Mouse (Mus musculus) midbrain, embryonic 14.5 days (tissue): ENCODE data around the gene Faap24. TPM values are rescaled to one million over a fixed set of nuclear protein-coding genes. Genes with fewer than 3 reads are reported as not detected.

Source experiments
- ATAC-seq: fragments of 200-750 bp; cut with Nextera tagmentation; 2 replicates; pipeline ENCODE4 v1.8.0; 2017; ENCODE audit warnings: moderate number of reproducible peaks, moderate library complexity; ENCODE audit not compliant: low FRiP score, low TSS enrichment
- DNase-seq: peaks from one replicate; pipeline ENCODE4 v3.0.0-alpha.2; 2015
- H3K27ac ChIP-seq: fragments of 300-500 bp; sonication (generic); replicated peaks from 2 replicates; pipeline ENCODE4 v1.5.1; 2014; ENCODE audit warnings: mild to moderate bottlenecking, low read depth, low read length, moderate library complexity
- H3K27me3 ChIP-seq: fragments of 300-500 bp; sonication (generic); 2 replicates; pipeline ENCODE4 v1.6.1; 2014; ENCODE audit warnings: low read length, control low read depth, mixed read lengths; ENCODE audit not compliant: control insufficient read depth, insufficient read depth
- H3K36me3 ChIP-seq: fragments of 300-500 bp; sonication (generic); 2 replicates; pipeline ENCODE4 v1.6.1; 2014; ENCODE audit warnings: low read length, control low read depth; ENCODE audit not compliant: control insufficient read depth, insufficient read depth
- H3K4me1 ChIP-seq: fragments of 300-500 bp; sonication (generic); 2 replicates; pipeline ENCODE4 v1.6.1; 2014; ENCODE audit warnings: mild to moderate bottlenecking, antibody characterized with exemption, low read length, control low read depth; ENCODE audit not compliant: control insufficient read depth, insufficient read depth
- H3K4me2 ChIP-seq: fragments of 300-500 bp; sonication (generic); 2 replicates; pipeline ENCODE4 v1.6.1; 2014; ENCODE audit warnings: mild to moderate bottlenecking, low read length, moderate library complexity
- H3K4me3 ChIP-seq: fragments of 300-500 bp; sonication (generic); replicated peaks from 2 replicates; pipeline ENCODE4 v1.5.1; 2014; ENCODE audit warnings: low read depth, low read length
- H3K9ac ChIP-seq: fragments of 300-500 bp; sonication (generic); replicated peaks from 2 replicates; pipeline ENCODE4 v1.6.1; 2014; ENCODE audit warnings: mild to moderate bottlenecking, low read length, moderate library complexity
- H3K9me3 ChIP-seq: fragments of 300-500 bp; sonication (generic); 2 replicates; pipeline ENCODE4 v1.6.1; 2016; ENCODE audit warnings: low read length, control low read depth, mixed read lengths; ENCODE audit not compliant: control insufficient read depth
- WGBS: fragments of 180-500 bp; shearing (Covaris S2); extraction: QIAGEN DNeasy Blood & Tissue Kit; methylation state at CpG from one replicate; pipeline ENCODE4 v1.1.7; 2014; 5-methylcytosine and 5-hydroxymethylcytosine counted together
- polyA plus RNA-seq: library from polyadenylated mRNA; unstranded; fragments of >200 nt; fragmentation: Nextera tagmentation; extraction: Ambion mirVana; gene quantifications from 2 replicates; pipeline ENCODE4 v1.2.1, GENCODE M21; 2014

Faap24 gene
- polyA plus RNA-seq, 1 experiment from 2014 or later: 19.1 TPM

DNA sequence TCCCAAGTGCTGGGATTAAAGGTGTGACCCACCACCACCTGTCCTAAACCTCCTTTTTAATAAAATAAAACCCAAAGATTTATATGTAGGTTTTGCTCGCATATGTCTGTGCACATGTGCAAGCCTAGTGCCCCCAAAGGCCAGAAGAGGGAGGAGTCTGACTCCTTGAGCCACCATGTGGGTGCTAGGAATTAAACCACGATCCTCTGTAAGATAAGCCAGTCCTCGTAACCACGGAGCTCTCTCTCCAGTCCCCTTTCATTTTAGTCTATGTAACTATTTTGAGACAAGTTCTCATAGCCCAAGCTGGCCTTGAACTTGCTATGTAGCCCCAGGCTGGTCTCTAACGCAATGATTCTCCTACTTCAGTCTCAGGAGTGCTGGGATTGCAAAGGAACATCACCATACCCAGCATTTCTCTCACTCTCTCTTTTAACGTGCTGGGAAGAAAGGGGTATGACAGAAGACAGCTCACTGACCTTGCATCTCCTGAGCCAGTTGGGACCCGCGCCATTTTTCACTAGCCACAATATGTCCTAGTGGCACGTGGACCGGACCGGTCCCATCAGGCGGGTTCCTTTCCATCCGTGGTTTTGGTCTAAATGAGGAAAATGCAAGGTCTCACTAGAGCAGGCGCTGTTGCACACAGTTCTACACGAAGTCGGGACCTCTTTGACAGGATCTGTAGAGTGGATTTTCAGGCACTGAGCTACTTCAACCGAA lies 741 bp downstream of the Faap24 start:
- peaks cover 16% of the 10 kb centered on the region for H3K4me1 ChIP-seq
- H3K4me2 ChIP-seq: peak overlapping the region; percentile 70
- peak overlapping the region; percentile 42 for H3K9ac ChIP-seq
- no peak for ATAC-seq
- whole genome bisulfite sequencing: 16% methylated on average over 17 of the region's 17 CpGs
- H3K27me3 ChIP-seq: no peaks in the 10 kb centered on the region
- H3K9me3 ChIP-seq: no peaks in the 10 kb centered on the region
- peak; percentile 10 for DNase-seq
- H3K4me3 ChIP-seq: peak overlapping the region; percentile 53
- H3K36me3 ChIP-seq: peaks cover 24% of the 10 kb centered on the region
- H3K27ac ChIP-seq: no peak overlapping the region

GRCm38 (mm10) chr7:35392935-35393334 lies 3.7 kb downstream of the Faap24 start:
- WGBS: 67% methylated on average over 5 of the region's 5 CpGs
- no peak overlapping the region for H3K9ac ChIP-seq
- H3K4me2 ChIP-seq: no peak overlapping the region
- peaks cover 13% of the 10 kb centered on the region for H3K36me3 ChIP-seq
- ATAC-seq (no peak), DNase-seq (peak; percentile 40)
- peaks cover 15% of the 10 kb centered on the region for H3K4me1 ChIP-seq
- H3K9me3 ChIP-seq: no peaks in the 10 kb centered on the region
- H3K27ac ChIP-seq: no peak overlapping the region
- H3K4me3 ChIP-seq: no peak overlapping the region
- H3K27me3 ChIP-seq: no peaks in the 10 kb centered on the region

DNA sequence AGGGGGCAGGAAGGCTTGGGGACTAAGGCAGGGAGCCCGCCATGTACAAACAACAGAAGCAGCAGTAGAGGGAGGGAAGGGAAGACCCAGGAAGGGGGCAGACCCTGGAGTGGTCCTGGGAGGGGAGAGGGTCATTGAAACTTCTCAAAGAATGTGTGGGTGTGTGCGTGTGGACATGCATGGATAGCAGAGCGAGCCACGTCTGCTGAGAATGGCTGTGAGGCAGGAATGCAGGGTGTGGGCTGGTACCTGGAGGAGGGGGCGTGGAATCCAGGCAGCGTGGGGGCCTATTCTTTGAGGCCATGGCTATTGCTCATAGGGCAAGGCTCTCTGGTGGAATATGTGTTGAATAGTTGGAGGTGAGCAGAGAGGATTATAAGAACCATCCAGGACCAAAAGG lies 7.9 kb downstream of the Faap24 start:
- 70% methylated on average over 6 of the region's 6 CpGs for WGBS
- no peak for ATAC-seq
- no peak overlapping the region for H3K9ac ChIP-seq

DNA sequence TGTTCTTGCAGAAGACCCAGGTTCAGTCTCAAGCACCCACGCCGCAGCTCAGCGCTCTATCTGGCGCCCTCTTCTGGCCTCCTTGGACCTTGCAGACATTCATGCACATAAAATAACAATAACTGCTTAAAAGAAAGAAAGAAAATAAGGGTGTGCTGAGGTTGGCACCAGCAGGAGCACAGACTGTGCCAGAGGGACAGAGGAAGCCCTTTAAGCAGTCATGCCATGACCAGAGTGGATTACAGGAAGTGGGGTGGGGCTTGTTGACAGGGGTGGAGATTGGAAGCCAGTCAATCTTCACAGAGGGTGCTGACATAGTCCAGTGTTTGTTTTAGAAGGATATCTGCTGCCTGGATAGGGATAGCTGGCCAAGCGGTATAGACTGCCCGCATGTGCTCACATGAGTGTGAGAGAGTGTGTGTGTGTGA lies 10.1 kb downstream of the Faap24 start:
- no peak for ATAC-seq

More for the DNA sequence above, 7.9 kb downstream of the Faap24 start:
- Histone ChIP-seq H3K27ac (no peak overlapping the region), H3K27me3 (no peaks in the 10 kb centered on the region), H3K4me2 (no peak overlapping the region), H3K4me1 (no peaks in the 10 kb centered on the region), H3K36me3 (peaks cover 5% of the 10 kb centered on the region), H3K4me3 (no peak overlapping the region), H3K9me3 (no peaks in the 10 kb centered on the region)
- no peak for DNase-seq

DNA sequence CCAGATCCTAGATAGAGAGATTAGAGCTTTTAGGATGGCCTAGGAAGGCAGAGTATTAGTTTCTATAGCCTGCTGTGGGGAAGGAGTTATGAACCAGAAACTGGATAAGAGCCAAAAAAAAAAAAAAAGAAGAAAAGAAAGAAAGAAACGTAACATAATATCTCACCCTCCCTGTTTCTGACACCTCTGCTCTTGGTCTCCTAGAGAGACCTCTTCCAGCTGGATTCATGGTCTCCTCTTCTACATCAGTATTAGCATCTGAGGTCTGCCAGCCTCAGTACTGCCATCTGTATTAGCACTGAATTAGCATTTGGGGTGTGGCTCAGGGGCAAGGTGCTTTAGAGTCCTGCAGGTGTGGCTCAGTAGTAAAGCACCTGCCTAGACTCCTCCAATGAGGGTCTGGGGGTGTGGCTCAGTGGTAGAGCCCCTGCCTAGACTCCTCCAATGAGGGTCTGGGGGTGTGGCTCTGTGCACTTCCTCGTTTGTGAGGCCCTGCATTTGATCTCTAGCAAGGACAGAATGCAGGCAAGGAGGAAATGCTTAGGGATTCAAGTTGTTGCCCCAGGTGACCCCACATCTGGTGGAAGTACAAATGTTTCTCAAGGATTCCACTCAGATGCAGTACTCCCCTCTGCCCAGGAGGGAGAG lies 13.8 kb downstream of the Faap24 start:
- H3K27ac ChIP-seq: no peak overlapping the region
- no peak overlapping the region for H3K4me3 ChIP-seq
- no peak overlapping the region for H3K9ac ChIP-seq
- H3K4me1 ChIP-seq: no peaks in the 10 kb centered on the region
- H3K9me3 ChIP-seq: no peaks in the 10 kb centered on the region
- no peak overlapping the region for H3K4me2 ChIP-seq
- H3K36me3 ChIP-seq: no peaks in the 10 kb centered on the region
- DNase-seq (no peak), ATAC-seq (no peak)
- 62% methylated on average over 2 of the region's 2 CpGs for WGBS
- H3K27me3 ChIP-seq: no peaks in the 10 kb centered on the region

More for the DNA sequence above, 10.1 kb downstream of the Faap24 start:
- Histone ChIP-seq H3K9ac (no peak overlapping the region), H3K36me3 (no peaks in the 10 kb centered on the region), H3K4me1 (no peaks in the 10 kb centered on the region), H3K27ac (no peak overlapping the region), H3K4me2 (no peak overlapping the region), H3K9me3 (no peaks in the 10 kb centered on the region), H3K27me3 (no peaks in the 10 kb centered on the region), H3K4me3 (no peak overlapping the region)
- WGBS: 67% methylated on average over 6 of the region's 6 CpGs
- no peak for DNase-seq

- ATAC-seq (no peak), DNase-seq (no peak)
- H3K36me3 ChIP-seq: no peaks in the 10 kb centered on the region
- H3K4me2 ChIP-seq: no peak overlapping the region
- H3K27ac ChIP-seq: no peak overlapping the region
- no peak overlapping the region for H3K4me3 ChIP-seq
- H3K27me3 ChIP-seq: no peaks in the 10 kb centered on the region
- WGBS: 56% methylated on average over 16 of the region's 16 CpGs
- no peak overlapping the region for H3K9ac ChIP-seq
- no peaks in the 10 kb centered on the region for H3K4me1 ChIP-seq
- H3K9me3 ChIP-seq: no peaks in the 10 kb centered on the region
Measured at GRCm38 (mm10) chr7:35381861-35382260, 14.8 kb downstream of the Faap24 start.

DNA sequence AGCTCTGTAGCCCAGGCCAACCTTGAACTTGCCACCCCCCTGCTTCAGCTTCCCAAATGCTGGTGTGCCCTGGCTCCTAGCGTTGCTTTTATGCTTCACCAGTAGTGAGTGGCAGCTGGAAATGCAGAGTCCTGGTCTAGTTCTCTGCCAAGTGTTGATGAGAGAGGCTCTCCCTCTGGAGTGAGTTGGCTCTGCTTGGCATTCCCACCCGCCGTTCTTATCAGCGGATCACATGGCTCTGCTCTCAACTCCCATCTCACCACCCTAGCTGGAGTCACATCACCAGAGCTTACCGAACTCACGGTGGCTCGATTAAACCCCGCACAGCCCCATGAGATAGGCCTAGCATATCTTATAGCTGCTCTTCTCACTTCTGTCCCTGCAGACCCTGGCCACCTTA lies 16.3 kb downstream of the Faap24 start:
- H3K4me2 ChIP-seq: no peak overlapping the region
- WGBS: 94% methylated on average over 8 of the region's 8 CpGs
- no peaks in the 10 kb centered on the region for H3K36me3 ChIP-seq
- H3K4me3 ChIP-seq: no peak overlapping the region
- H3K27ac ChIP-seq: no peak overlapping the region
- H3K9me3 ChIP-seq: no peaks in the 10 kb centered on the region
- H3K9ac ChIP-seq: no peak overlapping the region
- no peak for DNase-seq
- ATAC-seq: no peak
- no peaks in the 10 kb centered on the region for H3K4me1 ChIP-seq
- no peaks in the 10 kb centered on the region for H3K27me3 ChIP-seq

DNA sequence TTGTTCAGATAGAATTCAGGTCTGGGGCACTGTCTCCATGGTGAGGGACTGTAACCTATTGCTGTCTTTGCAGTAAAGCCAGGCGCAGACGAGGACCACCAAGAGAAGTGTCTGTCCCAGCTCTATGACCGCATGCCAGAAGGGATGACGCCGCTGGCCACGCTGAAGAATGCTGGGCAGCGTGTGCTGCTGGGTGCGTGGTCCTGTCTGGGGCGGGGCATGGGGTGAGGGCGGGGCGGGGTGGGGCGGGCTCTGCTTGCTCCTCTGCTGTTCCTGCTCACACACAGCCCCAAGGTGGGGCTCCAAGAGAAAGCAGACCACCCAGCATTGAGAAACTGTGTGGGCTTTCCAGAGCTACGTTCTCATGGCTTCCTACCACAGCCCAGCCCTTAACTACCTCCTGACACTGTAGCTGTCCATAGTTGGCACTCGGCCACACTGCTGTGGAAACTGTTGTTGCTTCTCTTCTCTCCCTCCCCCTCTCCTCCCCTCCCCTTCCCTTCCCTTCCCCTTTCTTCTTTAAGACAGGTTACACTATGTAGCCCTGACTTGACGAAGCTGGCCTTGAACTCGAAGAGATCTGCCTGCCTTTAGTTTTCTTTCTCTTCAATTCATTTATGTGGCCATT lies 17.0 kb downstream of the Faap24 start:
- Histone ChIP-seq H3K4me3 (no peak overlapping the region), H3K4me1 (no peaks in the 10 kb centered on the region), H3K9me3 (no peaks in the 10 kb centered on the region), H3K27ac (no peak overlapping the region), H3K36me3 (no peaks in the 10 kb centered on the region), H3K9ac (no peak overlapping the region), H3K4me2 (no peak overlapping the region), H3K27me3 (no peaks in the 10 kb centered on the region)
- DNase-seq: no peak
- peak; percentile 46 for ATAC-seq
- 53% methylated on average over 16 of the region's 16 CpGs for WGBS
